Mouse (Mus musculus): ENCODE data around the gene Cxcl10. TPM values are rescaled to one million over a fixed set of nuclear protein-coding genes. Genes with fewer than 3 reads are reported as not detected.

The Cxcl10 gene
- polyA plus RNA-seq, 1 experiment from 2014 or later = 0.77 TPM

DNA sequence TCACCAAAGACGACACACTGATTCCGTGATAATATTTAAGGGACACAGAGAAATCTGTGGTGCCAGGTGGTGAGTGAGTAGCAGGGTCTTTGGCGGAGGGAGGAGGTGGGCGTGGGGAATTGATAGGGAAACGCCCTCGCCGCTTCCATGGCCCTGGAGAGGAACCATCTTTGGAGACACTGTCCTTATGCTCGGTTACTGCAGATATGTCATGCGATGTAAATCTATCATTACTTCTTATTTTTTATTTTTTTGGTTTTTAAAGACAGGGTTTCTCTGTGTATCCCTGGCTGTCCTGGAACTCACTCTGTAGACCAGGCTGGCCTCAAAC, 33.6 kb upstream of the Cxcl10 start:
- H3K4me1 ChIP-seq (replicated peaks) = peaks cover 10% of the 10 kb centered on the region; the same call in 1 of the 2 replicates
- WGBS = 67% methylated on average over 9 of the region's 9 CpGs
- H3K9me3 ChIP-seq = no peaks in the 10 kb centered on the region
- no peak overlapping the region for H3K27ac ChIP-seq
- no peaks in the 10 kb centered on the region for H3K36me3 ChIP-seq
- no peak overlapping the region for H3K4me3 ChIP-seq
- H3K27me3 ChIP-seq (ENCODE audit: insufficient read depth, poor library complexity, severe bottlenecking) = no peaks in the 10 kb centered on the region
- no peak for DNase-seq (ENCODE audit: low spot score)

DNA sequence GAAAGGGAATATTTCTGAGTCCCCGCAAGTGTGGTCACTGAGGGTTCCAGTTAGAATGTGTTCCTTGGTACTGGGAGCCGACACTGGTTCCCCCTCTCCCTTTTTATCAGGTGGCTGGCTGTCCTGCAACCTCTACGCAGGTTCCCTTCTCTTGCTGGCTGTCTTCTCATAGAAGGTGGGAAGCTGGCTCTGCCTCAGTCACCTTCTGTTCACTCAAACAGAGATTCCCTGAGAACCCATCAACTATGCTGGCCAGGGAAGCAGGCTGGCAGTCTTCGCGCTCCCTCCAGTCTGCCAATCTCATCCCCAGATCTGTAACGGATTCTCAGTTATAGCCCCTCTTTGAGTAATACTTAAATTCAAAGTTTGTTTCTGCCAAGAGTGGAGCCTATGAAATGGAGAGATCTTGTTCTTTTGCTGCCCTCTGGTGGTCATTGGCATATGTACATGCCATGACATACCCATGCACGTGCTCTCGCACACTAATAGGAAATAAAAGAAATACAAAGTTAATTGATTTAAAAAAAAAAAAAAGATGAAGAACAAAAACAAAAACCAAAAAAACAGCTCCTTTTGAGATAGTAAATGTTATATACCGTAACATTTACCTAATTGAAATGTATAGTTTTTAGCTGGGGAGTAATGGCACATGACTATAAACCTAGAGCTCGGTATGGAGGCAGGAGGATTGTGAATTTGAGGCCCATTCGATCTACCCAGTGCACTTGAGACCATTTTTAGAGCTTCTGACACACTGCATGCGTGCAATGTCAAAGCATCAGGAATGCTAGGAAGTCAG, 33.1 kb upstream of the Cxcl10 start:
- Histone ChIP-seq H3K4me3 (no peak overlapping the region), H3K9me3 (no peaks in the 10 kb centered on the region)
- 42% methylated on average over 12 of the region's 12 CpGs for WGBS

DNA sequence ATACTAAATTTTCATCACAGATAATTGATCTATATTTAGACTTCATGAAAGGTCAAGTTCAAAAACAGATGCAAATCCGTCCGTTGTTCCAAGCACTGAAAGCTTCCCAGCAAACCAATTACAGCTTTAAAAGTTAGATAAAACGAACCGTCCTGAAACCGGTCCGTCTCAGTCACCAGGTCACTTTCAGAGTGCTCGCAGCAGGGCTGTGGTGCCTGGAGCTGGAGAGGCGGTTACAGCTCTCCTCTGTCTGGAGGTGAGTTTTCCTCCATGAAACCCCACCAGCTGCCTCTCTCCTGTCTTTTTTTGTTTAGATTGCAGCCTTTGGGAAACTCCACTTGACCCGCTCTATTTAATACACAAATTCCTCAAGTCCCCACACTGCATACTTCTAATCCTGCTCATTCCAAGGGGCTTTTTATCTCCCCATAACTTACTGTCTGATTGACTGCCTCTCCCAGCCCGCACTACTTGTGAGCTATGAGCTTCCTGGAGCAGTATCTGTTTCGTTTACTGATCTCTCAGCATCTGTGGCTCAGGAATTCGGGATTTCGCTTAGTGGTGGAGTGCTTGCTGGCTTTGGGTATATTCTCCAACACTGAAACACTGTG, 28.2 kb upstream of the Cxcl10 start:
- no peak for DNase-seq (ENCODE audit: low spot score)
- no peaks in the 10 kb centered on the region for H3K9me3 ChIP-seq
- H3K27ac ChIP-seq = no peak overlapping the region
- H3K36me3 ChIP-seq = no peaks in the 10 kb centered on the region
- no peaks in the 10 kb centered on the region for H3K27me3 ChIP-seq (ENCODE audit: insufficient read depth, poor library complexity, severe bottlenecking)
- WGBS = 58% methylated on average over 13 of the region's 13 CpGs
- H3K4me1 ChIP-seq (replicated peaks) = peaks cover 12% of the 10 kb centered on the region
- no peak overlapping the region for H3K4me3 ChIP-seq

More for the DNA sequence above, 33.1 kb upstream of the Cxcl10 start:
- Histone ChIP-seq H3K27ac (no peak overlapping the region), H3K36me3 (no peaks in the 10 kb centered on the region), H3K27me3 (ENCODE audit: insufficient read depth, poor library complexity, severe bottlenecking) (no peaks in the 10 kb centered on the region), H3K4me1 (replicated peaks) (peaks cover 16% of the 10 kb centered on the region)
- peak; percentile 73 for DNase-seq (ENCODE audit: low spot score)

DNA sequence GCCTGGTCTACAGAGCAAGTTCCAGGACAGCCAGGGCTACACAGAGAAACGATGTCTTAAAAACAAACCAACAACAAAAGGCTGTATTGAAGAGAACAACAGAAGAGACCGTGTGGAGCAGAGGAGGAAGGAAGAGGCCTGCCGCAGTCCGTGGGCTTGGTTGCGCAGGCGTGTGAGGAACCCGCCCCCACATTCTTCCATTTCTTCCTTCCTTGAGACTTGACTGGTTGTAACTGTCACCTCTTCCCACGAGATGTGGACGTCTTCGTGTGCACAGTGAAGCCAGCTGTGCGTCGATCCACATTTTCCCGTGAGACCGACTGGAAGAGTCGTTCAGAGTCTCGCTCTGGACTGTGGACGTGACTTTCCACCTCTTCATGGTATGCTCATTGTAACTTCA, 26.7 kb upstream of the Cxcl10 start:
- DNase-seq (ENCODE audit: low spot score) = no peak
- WGBS = 89% methylated on average over 17 of the region's 17 CpGs
- H3K27me3 ChIP-seq (ENCODE audit: insufficient read depth, poor library complexity, severe bottlenecking) = no peaks in the 10 kb centered on the region

DNA sequence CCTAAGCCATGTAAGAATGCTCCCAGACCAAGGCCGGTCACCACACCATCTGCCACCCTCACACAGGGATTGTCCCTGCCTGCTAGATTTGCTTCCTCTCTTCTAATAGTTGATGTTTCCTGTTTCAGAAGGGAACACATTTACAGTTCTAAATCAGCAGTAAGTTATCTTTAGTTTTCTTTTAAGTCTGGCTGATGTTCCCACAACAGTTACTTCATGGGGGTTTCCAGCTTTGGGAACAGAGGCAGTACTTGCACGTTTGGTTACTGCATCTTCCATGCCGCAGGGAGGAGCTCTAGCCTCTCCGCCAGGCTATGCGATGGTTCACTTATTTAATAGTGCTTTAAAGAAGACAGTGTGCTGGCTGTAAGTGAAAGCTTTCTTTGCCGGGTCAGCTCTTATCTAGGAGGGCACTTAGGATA, 26.0 kb upstream of the Cxcl10 start:
- no peak for DNase-seq (ENCODE audit: low spot score)
- no peaks in the 10 kb centered on the region for H3K9me3 ChIP-seq
- no peak overlapping the region for H3K27ac ChIP-seq
- H3K4me3 ChIP-seq = no peak overlapping the region
- H3K36me3 ChIP-seq = no peaks in the 10 kb centered on the region
- no peaks in the 10 kb centered on the region for H3K27me3 ChIP-seq (ENCODE audit: insufficient read depth, poor library complexity, severe bottlenecking)
- WGBS = 78% methylated on average over 6 of the region's 6 CpGs
- peaks cover 17% of the 10 kb centered on the region for H3K4me1 ChIP-seq (replicated peaks)

More for the DNA sequence above, 26.7 kb upstream of the Cxcl10 start:
- H3K4me3 ChIP-seq = no peak overlapping the region
- H3K36me3 ChIP-seq = no peaks in the 10 kb centered on the region
- no peaks in the 10 kb centered on the region for H3K9me3 ChIP-seq
- H3K27ac ChIP-seq = no peak overlapping the region
- peaks cover 17% of the 10 kb centered on the region for H3K4me1 ChIP-seq (replicated peaks)

DNA sequence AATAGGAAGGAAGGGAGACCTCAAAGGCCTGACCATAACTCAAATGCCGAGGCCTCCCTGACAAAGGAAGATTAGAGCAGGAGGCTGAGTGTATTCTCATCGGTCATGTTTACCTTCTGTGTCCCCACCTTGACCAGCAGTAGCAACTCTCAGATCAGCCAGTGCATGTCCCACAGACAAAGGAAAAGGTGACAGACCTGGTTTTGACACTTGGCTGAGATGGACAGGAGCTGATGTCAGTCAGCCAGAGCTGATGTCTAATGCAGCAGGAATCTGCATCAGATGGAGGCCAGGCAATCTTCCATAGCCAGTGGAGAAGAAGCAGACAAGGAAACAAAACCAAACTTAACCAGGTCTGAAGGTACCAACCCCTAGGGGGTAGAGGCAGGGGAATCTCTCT, 23.9 kb upstream of the Cxcl10 start:
- H3K36me3 ChIP-seq = no peaks in the 10 kb centered on the region
- WGBS = 81% methylated on average over 2 of the region's 2 CpGs
- DNase-seq (ENCODE audit: low spot score) = no peak
- H3K4me1 ChIP-seq (replicated peaks) = peaks cover 17% of the 10 kb centered on the region
- no peak overlapping the region for H3K4me3 ChIP-seq
- no peaks in the 10 kb centered on the region for H3K27me3 ChIP-seq (ENCODE audit: insufficient read depth, poor library complexity, severe bottlenecking)
- no peaks in the 10 kb centered on the region for H3K9me3 ChIP-seq
- H3K27ac ChIP-seq = no peak overlapping the region

DNA sequence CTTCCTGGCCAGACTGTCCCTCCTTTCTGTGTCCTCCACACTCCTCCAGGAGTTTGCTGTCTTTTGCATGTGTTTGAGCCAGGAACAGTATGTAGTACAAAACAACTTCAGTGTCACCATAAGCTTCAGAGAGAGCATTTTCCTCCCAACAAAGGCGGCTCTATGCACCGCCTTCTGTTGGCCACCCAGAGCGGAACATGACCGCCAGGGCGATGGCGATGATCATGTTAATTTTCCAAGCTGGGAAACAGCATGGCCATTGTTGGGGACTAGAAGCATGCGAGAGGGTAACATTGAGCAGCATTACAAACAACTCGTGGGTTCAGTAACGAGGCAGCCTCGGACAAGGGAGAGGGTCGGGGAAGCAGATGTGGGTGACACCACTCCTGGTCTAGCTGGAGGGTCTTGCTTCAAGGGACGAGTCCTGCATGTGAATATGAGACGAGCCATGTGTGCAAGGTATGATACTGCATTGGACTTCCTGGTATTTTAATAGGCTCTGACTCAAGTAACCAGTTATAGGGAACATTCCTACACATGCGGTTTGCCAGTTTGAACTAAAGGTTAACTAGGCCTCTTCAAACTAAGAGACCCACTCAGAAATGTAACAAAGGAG, 22.8 kb upstream of the Cxcl10 start:
- no peak overlapping the region for H3K4me3 ChIP-seq
- DNase-seq (ENCODE audit: low spot score) = no peak
- H3K27ac ChIP-seq = 0 out of 2 replicates have a peak overlapping the region, but pooled peaks have one; percentile 23
- WGBS = 75% methylated on average over 14 of the region's 14 CpGs
- no peaks in the 10 kb centered on the region for H3K9me3 ChIP-seq
- H3K36me3 ChIP-seq = no peaks in the 10 kb centered on the region
- H3K4me1 ChIP-seq (replicated peaks) = 0 out of 2 replicates have a peak, but pooled peaks cover 9% of the 10 kb centered on the region
- H3K27me3 ChIP-seq (ENCODE audit: insufficient read depth, poor library complexity, severe bottlenecking) = no peaks in the 10 kb centered on the region

DNA sequence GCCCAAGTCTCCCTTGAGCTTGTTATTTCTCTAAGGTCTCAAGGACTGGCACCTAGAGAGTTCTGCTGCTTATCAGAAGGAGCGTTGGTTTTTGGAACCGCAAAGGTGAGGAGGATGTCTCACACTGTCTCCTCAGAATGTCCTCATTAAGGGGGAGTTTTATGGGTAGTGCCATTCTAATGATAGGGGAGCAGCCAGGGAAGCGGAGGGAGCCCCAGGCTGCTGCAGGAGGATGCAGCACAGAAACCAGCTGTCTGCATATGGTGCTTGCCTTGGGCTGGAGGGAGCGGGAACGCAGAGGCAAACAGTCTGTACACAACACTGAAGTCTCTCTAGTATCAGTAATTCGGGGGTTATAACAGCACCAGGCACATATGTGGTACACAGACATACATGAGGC, 22.2 kb upstream of the Cxcl10 start:
- H3K27me3 ChIP-seq (ENCODE audit: insufficient read depth, poor library complexity, severe bottlenecking) = no peaks in the 10 kb centered on the region
- 0 out of 2 replicates have a peak, but pooled peaks cover 7% of the 10 kb centered on the region for H3K4me1 ChIP-seq (replicated peaks)
- WGBS = 89% methylated on average over 6 of the region's 6 CpGs
- no peaks in the 10 kb centered on the region for H3K9me3 ChIP-seq
- 0 out of 2 replicates have a peak overlapping the region, but pooled peaks have one; percentile 23 for H3K27ac ChIP-seq
- no peaks in the 10 kb centered on the region for H3K36me3 ChIP-seq
- DNase-seq (ENCODE audit: low spot score) = no peak
- H3K4me3 ChIP-seq = no peak overlapping the region

DNA sequence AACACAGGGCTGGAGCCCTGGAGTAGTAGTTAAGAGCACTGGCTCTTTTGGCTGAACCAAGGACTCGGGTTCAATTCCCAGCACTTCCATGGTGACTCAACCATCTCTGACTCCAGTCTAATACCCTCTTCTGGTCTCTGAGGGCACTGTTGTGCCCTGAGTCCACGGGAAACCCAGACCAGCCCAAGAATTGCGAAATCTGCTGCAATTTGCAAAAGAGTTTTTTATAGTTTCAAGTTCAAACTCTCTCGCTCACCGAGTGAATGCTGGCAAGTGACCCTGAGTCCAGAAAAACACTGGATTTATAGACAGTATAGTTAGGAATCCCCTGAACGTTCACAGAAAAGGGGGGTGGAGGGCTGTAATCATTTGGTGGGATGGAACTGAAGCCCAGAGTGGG, 21.7 kb upstream of the Cxcl10 start:
- DNase-seq (ENCODE audit: low spot score) = no peak

DNA sequence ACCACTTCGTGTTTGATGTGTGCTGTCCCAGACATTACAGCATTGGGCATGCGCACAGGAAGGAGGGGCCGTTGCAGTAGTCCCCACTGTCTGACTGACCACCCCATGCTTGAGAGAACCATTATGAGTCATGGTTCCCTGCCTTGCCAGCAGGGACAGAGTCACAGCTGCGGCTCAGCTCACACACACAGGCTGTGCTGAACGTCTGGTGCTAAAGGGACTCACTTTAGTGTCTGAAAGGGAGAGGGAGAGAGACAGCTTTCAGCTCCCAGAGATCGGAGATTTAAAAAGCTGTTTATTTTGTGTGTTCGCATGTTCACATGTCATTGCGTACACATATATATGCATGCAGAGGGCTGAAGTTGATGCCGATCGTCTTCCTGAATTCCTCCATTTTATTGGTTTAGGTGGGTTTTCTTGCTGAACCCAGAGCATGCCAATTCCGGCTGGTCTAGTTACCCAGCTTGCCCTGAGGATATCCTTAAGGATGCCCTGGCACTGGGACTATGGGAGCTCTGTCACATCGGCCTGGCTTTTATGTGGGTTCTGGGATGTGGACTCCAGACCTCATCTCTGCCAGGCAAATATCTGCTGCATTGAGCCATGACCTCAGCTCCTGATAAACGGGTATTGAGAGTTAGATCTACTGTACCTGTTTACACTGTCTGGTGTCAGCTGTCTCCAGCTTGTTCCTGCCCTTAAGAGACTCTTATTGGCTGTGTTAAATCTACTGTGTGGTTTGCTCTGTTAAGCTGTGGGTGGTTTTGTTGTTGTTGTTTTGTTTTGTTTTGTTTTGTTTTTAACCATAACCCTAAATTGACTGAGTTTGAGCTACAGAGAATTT, 20.7 kb upstream of the Cxcl10 start:
- no peaks in the 10 kb centered on the region for H3K36me3 ChIP-seq
- no peaks in the 10 kb centered on the region for H3K9me3 ChIP-seq
- 76% methylated on average over 13 of the region's 13 CpGs for WGBS
- peak overlapping the region; percentile 35; the same call in 1 of the 2 replicates for H3K27ac ChIP-seq
- no peak for DNase-seq (ENCODE audit: low spot score)
- no peaks in the 10 kb centered on the region for H3K27me3 ChIP-seq (ENCODE audit: insufficient read depth, poor library complexity, severe bottlenecking)
- 0 out of 2 replicates have a peak, but pooled peaks cover 5% of the 10 kb centered on the region for H3K4me1 ChIP-seq (replicated peaks)
- no peak overlapping the region for H3K4me3 ChIP-seq

More for the DNA sequence above, 21.7 kb upstream of the Cxcl10 start:
- Histone ChIP-seq H3K27me3 (ENCODE audit: insufficient read depth, poor library complexity, severe bottlenecking) (no peaks in the 10 kb centered on the region), H3K4me1 (replicated peaks) (0 out of 2 replicates have a peak, but pooled peaks cover 5% of the 10 kb centered on the region), H3K9me3 (no peaks in the 10 kb centered on the region), H3K4me3 (no peak overlapping the region), H3K36me3 (no peaks in the 10 kb centered on the region), H3K27ac (no peak overlapping the region)
- 87% methylated on average over 6 of the region's 6 CpGs for WGBS

DNA sequence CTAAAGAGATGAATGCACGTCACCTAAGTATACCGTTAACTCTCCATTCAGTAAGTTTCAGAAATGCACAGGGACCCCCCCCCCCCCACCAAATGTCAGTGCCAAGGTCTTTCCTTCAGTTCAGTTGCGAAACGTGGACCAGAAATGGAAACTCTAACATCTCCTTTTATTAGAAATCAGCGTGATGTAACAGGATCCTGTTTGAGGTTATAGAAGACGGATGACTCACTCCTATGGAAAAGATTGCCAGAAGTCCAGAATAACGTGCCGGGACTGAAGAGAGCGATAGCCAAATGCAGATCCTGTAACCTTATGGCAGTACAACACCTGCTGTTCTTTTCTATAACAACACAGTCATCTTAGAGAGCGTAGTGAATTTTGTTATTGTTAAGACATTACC, 19.7 kb upstream of the Cxcl10 start:
- peaks cover 5% of the 10 kb centered on the region; the same call in 1 of the 2 replicates for H3K4me1 ChIP-seq (replicated peaks)
- H3K27ac ChIP-seq = no peak overlapping the region
- no peaks in the 10 kb centered on the region for H3K27me3 ChIP-seq (ENCODE audit: insufficient read depth, poor library complexity, severe bottlenecking)
- no peak overlapping the region for H3K4me3 ChIP-seq
- WGBS = 85% methylated on average over 10 of the region's 10 CpGs
- no peaks in the 10 kb centered on the region for H3K9me3 ChIP-seq
- H3K36me3 ChIP-seq = no peaks in the 10 kb centered on the region
- no peak for DNase-seq (ENCODE audit: low spot score)

DNA sequence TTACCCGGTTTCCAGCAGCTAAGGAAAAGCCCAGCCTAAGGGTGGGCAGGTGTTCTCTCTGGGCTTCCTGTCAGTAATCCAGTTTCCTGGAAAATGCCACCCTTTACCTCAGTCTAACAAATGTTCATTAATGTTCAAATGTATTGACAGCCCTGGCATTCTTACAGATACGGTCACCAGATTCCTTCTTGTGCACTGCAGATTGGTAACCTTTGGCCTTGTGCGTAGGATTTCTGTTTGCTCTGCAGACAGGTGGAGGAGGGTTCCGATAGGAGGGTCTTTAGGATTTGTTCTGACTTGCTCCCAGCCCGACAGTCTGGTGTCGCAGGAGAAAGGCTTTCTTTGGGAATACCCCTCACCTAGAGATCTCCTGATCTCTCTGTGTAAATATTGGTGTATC, 17.9 kb upstream of the Cxcl10 start:
- no peak for DNase-seq (ENCODE audit: low spot score)
- H3K36me3 ChIP-seq = no peaks in the 10 kb centered on the region
- 80% methylated on average over 6 of the region's 6 CpGs for WGBS

More for the DNA sequence above, 17.9 kb upstream of the Cxcl10 start:
- peaks cover 9% of the 10 kb centered on the region; the same call in 1 of the 2 replicates for H3K4me1 ChIP-seq (replicated peaks)
- no peaks in the 10 kb centered on the region for H3K9me3 ChIP-seq
- H3K4me3 ChIP-seq = no peak overlapping the region
- H3K27me3 ChIP-seq (ENCODE audit: insufficient read depth, poor library complexity, severe bottlenecking) = no peaks in the 10 kb centered on the region
- no peak overlapping the region for H3K27ac ChIP-seq
